Mouse (Mus musculus) left cerebral cortex, postnatal 25 days (tissue): ENCODE results near the gene 5530400C23Rik. TPM values are rescaled to one million over a fixed set of nuclear protein-coding genes. Genes with fewer than 3 reads are reported as not detected.
"Not testable (repeated sequence)": the region's sequence is repeated elsewhere in the genome, so short reads cannot be mapped to it uniquely, and the experiment has no call there.

Experiments used
- DNase-seq, 2 experiments: peaks; one replicate each; pipeline ENCODE4 v3.0.0; 2022; ENCODE audit warnings: low spot score in 2 of 2, mixed read lengths in 1 of 2
- intact Hi-C: fragments of 180-260 bp; cut with DNase I; formaldehyde crosslinking; loops from one replicate; pipeline ENCODE4 v1.15.1; 2025
- total RNA-seq, 2 experiments: library from RNA; stranded (reverse); gene quantifications; 2 replicates each; pipeline ENCODE4 v1.2.3; 2021

The 5530400C23Rik gene
- not detected for total RNA-seq

DNA sequence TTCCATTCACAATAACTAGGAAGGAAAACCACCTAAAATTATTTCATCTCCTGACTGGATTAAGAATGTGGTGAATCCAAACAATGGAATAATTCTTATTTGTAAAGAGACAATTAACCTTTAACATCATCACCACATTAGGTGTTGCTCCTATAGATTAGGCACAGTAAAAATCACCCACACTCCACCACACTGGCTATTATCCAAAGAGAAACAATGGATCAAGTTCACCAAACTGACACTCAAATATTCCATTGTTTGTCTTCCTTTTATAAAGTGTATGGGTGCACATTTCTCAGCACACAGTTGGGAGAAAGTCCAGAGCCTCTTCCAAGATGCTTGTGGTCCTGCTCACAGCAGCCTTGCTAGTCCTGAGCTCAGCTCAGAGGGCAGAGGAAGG, at the start of gene 5530400C23Rik:
Gene 5530400C23Rik, plus strand, starts transcription at position 301 of the 400 bp plus-strand sequence.
- intact Hi-C loops, DNase-seq: not testable (repeated sequence)

DNA sequence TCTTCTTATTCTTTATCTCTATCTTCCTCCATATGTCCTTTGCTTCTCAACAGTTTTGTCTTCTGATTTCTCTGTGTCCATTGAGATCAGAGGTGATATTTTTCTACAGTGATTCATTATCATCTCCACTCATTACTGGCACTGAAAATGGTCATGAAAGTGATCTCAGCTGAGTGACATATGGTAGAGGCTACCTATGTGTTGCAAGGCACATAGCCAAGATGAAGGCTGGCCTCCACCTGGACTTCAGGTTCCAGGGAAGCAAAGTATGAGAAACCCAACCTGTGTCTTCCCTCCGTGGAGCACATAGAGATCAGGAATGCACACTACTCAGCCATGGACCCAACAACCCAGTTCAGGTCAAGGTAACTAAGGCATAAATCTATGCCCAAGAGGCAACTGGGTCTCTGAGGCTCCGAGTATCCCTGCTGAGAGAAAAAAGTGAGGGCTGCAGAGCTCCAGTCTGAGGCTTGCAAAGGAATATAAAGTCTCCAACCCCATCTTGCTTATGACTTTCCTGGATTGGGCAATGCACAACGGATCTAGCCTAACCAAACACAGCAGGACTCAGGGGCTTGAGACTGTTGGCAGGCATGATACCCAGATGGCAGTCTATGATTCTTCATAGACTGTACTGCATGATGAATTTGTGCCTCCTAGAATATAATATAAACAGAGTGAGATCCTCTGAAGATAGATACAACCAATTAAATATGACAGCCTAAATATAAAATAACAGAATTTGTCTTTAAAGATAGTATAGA, 14.1 kb downstream of the 5530400C23Rik start:
- intact Hi-C loops: no loop called here
- no peak for DNase-seq

DNA sequence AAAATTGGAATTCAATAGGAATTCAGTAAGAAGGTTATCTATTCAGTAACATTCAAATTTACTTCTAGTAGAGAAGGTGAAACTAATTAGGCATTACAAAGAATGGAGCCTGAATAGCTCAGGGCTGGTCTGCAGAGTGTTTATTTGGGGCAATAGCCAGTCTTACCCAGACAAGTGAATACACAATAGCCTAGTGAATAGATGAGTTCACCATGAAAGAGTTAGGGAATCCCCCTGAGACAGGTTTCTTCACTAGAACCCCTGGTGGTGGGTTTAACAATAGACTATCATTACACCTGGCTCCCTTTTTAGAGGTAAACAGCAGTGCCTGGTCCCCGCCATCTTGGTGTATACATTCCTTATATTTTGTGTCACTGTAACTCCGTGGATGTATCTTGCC, 21.9 kb downstream of the 5530400C23Rik start:
- DNase-seq, intact Hi-C loops: not testable (repeated sequence)

DNA sequence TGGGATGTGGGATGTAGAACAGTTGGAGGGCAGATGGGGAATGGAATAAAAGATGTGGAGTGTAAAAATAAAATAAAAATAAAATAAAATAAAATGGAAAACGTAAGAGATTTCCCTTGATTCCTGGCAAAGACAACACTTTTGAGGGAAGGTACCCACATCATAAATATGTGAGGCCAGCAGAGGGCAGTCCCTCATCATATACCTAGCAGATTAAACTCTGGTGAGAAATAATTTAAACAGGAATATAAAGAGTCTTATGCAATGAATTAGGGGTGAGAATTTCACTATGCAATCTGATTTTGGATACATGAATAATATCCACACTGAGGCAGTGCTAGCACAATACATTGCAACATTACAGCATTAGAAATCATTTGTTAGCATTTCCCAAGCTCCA, 46.5 kb downstream of the 5530400C23Rik start:
- no peak for DNase-seq
- intact Hi-C loops: no loop called here

DNA sequence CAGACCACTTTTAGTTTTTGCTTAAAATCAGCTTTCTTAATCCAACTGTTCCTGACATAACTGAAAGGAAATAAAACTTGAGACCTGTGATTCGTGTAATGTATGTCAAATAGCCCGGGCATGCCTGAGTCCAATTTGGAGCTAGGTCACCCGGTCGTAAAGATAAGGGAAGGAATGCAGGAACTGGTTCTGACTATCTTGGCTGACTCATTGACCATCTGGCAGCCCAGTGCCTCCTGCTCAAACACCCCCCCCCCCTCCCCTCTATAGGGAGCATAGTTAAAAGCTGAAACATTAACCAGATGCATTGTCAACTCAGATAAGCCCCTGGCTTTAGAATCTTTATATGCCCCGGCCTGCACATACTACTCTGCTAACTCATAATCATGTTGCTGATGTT, 49.7 kb downstream of the 5530400C23Rik start:
- intact Hi-C loops, DNase-seq: not testable (repeated sequence)

Other genes starting within 250 kb of the 5530400C23Rik start
- gene Tas2r140, start 236.4 kb upstream of the 5530400C23Rik start, total RNA-seq: not detected
- 10 to 100 TPM; 93.6 to 97.5 TPM for gene Smim10l1, start 187.3 kb upstream of the 5530400C23Rik start, total RNA-seq